Mouse (Mus musculus) neural tube, embryonic 11.5 days (tissue): ENCODE measurements at regions not wholly inside any gene's neighbourhood (a gene's known extent, or its start where the extent isn't known, plus 50 kb on each side); places are given as distances from the start of the nearest gene placed in this dataset.
"Not testable (repeated sequence)": the region's sequence is repeated elsewhere in the genome, so short reads cannot be mapped to it uniquely, and the experiment has no call there.

ENCODE experiments used
- ATAC-seq: fragments of 200-750 bp; cut with Nextera tagmentation; 2 replicates; pipeline ENCODE4 v1.8.0; 2017; ENCODE audit warnings: moderate number of reproducible peaks, mild to moderate bottlenecking, moderate TSS enrichment, moderate library complexity; ENCODE audit not compliant: insufficient read depth, low FRiP score, low TSS enrichment
- DNase-seq: peaks from one replicate; pipeline ENCODE4 v3.0.0-alpha.2; 2015; ENCODE audit warnings: low spot score
- H3K27ac ChIP-seq: fragments of 300-500 bp; sonication (generic); 2 replicates; pipeline ENCODE4 v1.5.1; 2014; ENCODE audit warnings: low read depth, mild to moderate bottlenecking, low read length
- H3K27me3 ChIP-seq: fragments of 300-500 bp; sonication (generic); 2 replicates; pipeline ENCODE4 v1.6.1; 2014; ENCODE audit warnings: mild to moderate bottlenecking, low read length, mixed read lengths; ENCODE audit not compliant: control insufficient read depth, insufficient read depth
- H3K36me3 ChIP-seq: fragments of 300-500 bp; sonication (generic); 2 replicates; pipeline ENCODE4 v1.6.1; 2014; ENCODE audit warnings: mild to moderate bottlenecking, low read length, moderate library complexity, mixed read lengths; ENCODE audit not compliant: control insufficient read depth, insufficient read depth
- H3K4me1 ChIP-seq: fragments of 300-500 bp; sonication (generic); 2 replicates; pipeline ENCODE4 v1.6.1; 2014; ENCODE audit warnings: low read length, mixed read lengths; ENCODE audit not compliant: control insufficient read depth, insufficient read depth
- H3K4me2 ChIP-seq: fragments of 300-500 bp; sonication (generic); 2 replicates; pipeline ENCODE4 v1.6.1; 2014; ENCODE audit warnings: low read depth, mild to moderate bottlenecking, moderate library complexity
- H3K4me3 ChIP-seq: fragments of 300-500 bp; sonication (generic); 2 replicates; pipeline ENCODE4 v1.5.1; 2014; ENCODE audit warnings: low read depth, low read length
- H3K9ac ChIP-seq: fragments of 300-500 bp; sonication (generic); 2 replicates; pipeline ENCODE4 v1.6.1; 2014; ENCODE audit warnings: mild to moderate bottlenecking, low read length
- H3K9me3 ChIP-seq: fragments of 300-500 bp; sonication (generic); 2 replicates; pipeline ENCODE4 v1.6.1; 2016; ENCODE audit warnings: low read length; ENCODE audit not compliant: control insufficient read depth
- WGBS: fragments of 180-500 bp; shearing (Covaris S2); extraction: QIAGEN DNeasy Blood & Tissue Kit; methylation state at CpG from one replicate; pipeline ENCODE4 v1.1.7; 2014; 5-methylcytosine and 5-hydroxymethylcytosine counted together

DNA sequence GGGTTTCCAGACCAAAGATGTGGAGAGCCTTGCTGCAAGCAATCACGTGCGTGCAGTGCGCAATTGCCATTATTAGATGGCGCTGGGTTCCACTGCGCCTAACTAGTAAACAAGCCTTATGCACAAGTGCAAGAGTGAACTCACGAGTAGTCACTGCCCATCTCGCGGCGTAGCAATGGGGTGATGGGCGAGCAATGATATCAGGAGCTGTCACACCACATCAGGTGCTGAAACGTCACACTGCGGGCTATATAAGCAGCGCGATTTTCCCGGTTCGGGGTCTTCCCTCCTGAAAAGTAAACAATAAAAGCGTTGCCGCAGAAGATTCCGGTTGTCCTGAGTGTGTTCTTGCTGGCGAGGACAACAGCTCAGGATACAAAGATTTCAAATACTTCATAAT lies 89.8 kb upstream of the Prl2c3 start:
- H3K4me2 ChIP-seq, H3K4me1 ChIP-seq, H3K4me3 ChIP-seq, H3K36me3 ChIP-seq, ATAC-seq, H3K9ac ChIP-seq, DNase-seq, H3K27ac ChIP-seq, H3K27me3 ChIP-seq: not testable (repeated sequence)
- peaks cover 18% of the 10 kb centered on the region for H3K9me3 ChIP-seq
- WGBS = 89% methylated on average over 20 of the region's 20 CpGs

- ATAC-seq, H3K4me2 ChIP-seq, H3K4me3 ChIP-seq, H3K27ac ChIP-seq, H3K9ac ChIP-seq, H3K4me1 ChIP-seq, DNase-seq, H3K36me3 ChIP-seq, H3K27me3 ChIP-seq: not testable (repeated sequence)
- peaks cover 15% of the 10 kb centered on the region for H3K9me3 ChIP-seq
- WGBS = 76% methylated on average over 3 of the region's 3 CpGs
Observed at GRCm38 (mm10) chr13:12879506-12879905, 79.6 kb upstream of the Prl2c3 start.

GRCm38 (mm10) chr13:12864946-12865345 lies 65.1 kb upstream of the Prl2c3 start:
- not testable (repeated sequence) for H3K27me3 ChIP-seq, ATAC-seq, H3K4me1 ChIP-seq, H3K27ac ChIP-seq, H3K4me3 ChIP-seq, H3K4me2 ChIP-seq, H3K36me3 ChIP-seq, H3K9ac ChIP-seq, DNase-seq
- 89% methylated on average over 1 of the region's 1 CpGs for WGBS
- peaks cover 18% of the 10 kb centered on the region for H3K9me3 ChIP-seq

GRCm38 (mm10) chr13:12864263-12864662 lies 64.4 kb upstream of the Prl2c3 start:
- no peak overlapping the region for H3K4me2 ChIP-seq
- no peak overlapping the region for H3K27ac ChIP-seq
- ATAC-seq = peak; percentile 13; the same call in 1 of the 2 replicates
- no peaks in the 10 kb centered on the region for H3K27me3 ChIP-seq
- H3K4me1 ChIP-seq = no peaks in the 10 kb centered on the region
- H3K9me3 ChIP-seq = peaks cover 18% of the 10 kb centered on the region
- no peaks in the 10 kb centered on the region for H3K36me3 ChIP-seq
- DNase-seq = no peak
- no peak overlapping the region for H3K9ac ChIP-seq
- H3K4me3 ChIP-seq = no peak overlapping the region

DNA sequence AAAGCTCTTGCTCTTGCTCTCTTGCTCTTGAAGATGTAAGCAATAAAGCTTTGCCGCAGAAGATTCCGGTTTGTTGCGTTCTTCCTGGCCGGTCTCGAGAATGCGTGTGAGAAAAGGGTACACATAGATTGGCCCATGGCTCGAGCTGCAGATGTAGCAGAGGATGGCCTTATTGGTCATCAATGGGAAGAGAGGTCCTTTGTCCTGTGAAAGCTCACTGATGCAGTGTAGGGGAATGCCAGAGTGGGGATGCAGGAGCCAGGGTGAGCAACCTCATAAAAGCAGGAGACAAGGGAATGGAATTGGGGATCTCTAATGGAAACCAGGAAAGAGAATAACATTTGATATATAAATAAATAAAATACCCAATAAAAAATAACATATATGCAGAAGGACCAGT lies 63.7 kb upstream of the Prl2c3 start:
- H3K27me3 ChIP-seq, H3K27ac ChIP-seq, H3K4me3 ChIP-seq, H3K4me2 ChIP-seq, H3K4me1 ChIP-seq, ATAC-seq, H3K36me3 ChIP-seq, DNase-seq, H3K9ac ChIP-seq: not testable (repeated sequence)
- peaks cover 18% of the 10 kb centered on the region for H3K9me3 ChIP-seq
- WGBS = 87% methylated on average over 7 of the region's 7 CpGs

- not testable (repeated sequence) for H3K4me3 ChIP-seq, H3K27ac ChIP-seq, H3K27me3 ChIP-seq, H3K9ac ChIP-seq, H3K4me2 ChIP-seq, H3K4me1 ChIP-seq, DNase-seq, H3K36me3 ChIP-seq, ATAC-seq
- 96% methylated on average over 16 of the region's 17 CpGs for WGBS
- peaks cover 18% of the 10 kb centered on the region for H3K9me3 ChIP-seq
Observed at GRCm38 (mm10) chr13:12860954-12861353, 61.1 kb upstream of the Prl2c3 start.

DNA sequence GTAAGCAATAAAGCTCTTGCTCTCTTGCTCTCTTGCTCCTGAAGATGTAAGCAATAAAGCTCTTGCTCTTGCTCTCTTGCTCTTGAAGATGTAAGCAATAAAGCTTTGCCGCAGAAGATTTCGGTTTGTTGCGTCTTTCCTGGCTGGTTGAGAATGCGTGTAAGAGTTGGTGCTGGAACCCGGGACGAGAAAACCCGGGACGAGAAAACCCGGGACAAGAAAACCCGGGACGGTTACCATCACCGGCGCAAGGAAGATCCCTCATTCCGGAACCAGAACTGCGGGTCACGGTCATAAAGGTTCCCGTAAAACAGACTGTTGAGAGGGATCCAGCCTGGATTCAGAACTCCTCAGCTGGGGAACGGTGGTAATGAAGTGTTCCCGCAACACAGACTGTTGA lies 60.1 kb upstream of the Prl2c3 start:
- not testable (repeated sequence) for DNase-seq, H3K36me3 ChIP-seq, ATAC-seq, H3K4me2 ChIP-seq, H3K27ac ChIP-seq, H3K4me3 ChIP-seq, H3K27me3 ChIP-seq, H3K4me1 ChIP-seq, H3K9ac ChIP-seq
- 96% methylated on average over 19 of the region's 19 CpGs for WGBS
- peaks cover 17% of the 10 kb centered on the region for H3K9me3 ChIP-seq
